Mouse (Mus musculus) right cerebral cortex, adult 2 months (tissue): ENCODE measurements around the gene Cxcl16.
A peak's percentile ranks its signal among the peaks of the same experiment; 100 is the strongest.
"Not testable (repeated sequence)": the region's sequence is repeated elsewhere in the genome, so short reads cannot be mapped to it uniquely, and the experiment has no call there.

Source experiments
- DNase-seq, 2 experiments: peaks; one replicate each; pipeline ENCODE4 v3.0.0; 2021 to 2022; ENCODE audit warnings: low spot score in 2 of 2

Gene Cxcl16

DNA sequence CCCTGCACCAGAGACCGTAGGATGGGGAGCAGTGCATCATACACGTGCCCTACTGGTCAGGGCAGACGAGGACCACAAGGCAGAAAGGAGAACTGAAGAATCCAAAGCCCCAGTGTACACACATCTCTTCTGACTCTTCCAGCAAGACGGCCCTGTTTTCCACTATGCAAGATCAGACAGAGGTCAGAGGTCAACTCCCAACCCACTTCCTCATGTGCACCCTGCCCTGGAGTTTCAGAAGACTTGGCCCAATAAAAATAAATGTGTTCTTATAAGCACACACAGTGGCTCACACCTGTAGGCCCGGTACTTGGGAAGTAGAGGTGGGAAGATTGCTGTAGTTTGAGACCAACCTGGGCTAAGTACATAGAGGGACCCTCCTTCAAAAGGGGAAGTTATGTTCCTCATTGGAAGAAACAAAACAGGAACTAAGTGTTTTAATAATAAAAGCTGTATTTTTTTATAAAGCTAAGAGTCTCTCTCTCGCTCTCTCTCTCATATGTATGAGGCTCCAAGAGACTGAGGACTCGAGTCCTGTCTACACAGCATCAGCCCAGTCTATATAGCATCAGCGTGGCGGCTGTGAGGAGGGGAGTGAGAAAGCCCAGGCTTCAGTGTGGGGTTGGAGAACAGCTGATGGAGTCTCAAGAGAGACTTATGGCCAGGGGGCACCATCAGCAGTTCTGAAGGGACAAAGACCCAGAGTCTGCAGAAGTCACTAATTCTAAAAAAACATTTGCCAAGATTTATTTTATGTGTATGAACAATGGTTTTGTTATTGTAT is 6.3 kb downstream of the Cxcl16 start:
- no peak for DNase-seq

DNA sequence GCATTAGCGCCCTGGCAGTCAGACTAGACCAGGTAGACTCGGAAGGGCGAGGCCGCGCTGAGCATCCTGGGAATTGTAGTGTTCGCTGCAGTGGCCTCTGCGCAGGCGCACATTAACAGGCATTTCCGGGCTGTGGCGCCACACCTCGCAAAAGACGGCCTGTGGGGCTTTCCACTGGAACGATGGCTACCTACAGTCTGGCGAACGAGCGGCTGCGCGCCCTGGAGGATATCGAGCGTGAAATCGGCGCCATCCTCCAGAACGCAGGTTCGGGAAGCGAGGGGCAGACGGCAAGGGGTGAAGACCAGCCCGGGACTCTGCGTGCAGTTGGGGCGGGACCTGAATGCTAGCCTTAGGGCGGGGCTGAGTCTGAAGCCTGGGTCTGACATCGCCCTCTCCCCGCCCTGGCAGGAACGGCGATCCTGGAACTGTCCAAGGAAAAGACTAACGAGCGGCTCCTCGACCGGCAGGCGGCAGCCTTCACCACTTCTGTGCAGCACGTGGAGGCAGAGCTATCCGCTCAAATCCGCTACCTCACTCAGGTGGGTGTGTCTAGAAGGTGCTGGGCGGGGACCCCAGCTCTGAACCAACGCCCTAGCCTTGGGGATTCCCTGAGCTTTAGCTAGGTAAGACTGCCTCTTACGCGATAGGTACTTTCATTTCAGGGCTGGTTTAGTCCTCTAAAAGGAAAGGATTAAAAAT is 7.8 kb downstream of the Cxcl16 start, which contains the start of gene Med11:
Gene Med11 (plus strand): TSS at position 123 of the 702 bp plus-strand sequence.
- peak; percentile 95 to 97 for DNase-seq

DNA sequence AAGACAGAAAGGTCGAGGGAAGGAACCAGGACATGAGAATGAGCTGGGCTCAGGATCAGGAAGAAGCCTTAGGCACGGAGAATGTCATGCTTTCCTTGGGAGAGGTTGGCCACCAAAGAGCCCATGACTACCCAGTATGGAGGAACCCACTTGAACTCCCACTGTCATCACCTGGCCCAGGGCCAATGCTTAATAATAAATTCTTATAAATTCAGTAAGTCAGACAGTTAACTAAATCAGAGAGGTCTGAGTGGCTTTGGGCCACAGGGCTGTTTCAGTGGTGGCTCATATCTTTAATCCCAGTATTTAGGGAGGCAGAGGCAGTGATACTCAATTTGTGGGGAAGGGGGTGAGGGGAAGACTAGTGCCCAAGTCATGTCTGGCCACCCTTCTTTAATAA is 8.9 kb downstream of the Cxcl16 start:
- no peak for DNase-seq

DNA sequence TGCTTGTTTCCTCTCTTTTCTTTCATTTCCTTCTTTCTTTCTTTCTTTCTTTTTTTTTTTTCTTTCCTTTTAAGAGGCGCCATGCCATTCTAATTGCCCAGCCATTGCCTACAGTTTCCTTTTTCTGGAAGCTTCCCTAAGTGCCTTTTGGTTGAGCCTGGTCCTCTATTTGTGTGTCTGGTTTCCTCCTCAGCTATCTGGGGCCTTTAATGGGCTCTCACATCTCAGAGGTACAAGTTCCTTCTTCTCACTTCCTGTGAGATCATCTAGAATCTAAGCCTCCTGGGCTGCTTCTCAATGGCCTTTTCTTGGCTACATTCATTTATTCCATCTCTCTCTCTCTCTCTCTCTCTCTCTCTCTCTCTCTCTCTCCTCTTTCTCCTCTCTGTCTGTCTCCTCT is 12.4 kb downstream of the Cxcl16 start:
- DNase-seq, result no peak

DNA sequence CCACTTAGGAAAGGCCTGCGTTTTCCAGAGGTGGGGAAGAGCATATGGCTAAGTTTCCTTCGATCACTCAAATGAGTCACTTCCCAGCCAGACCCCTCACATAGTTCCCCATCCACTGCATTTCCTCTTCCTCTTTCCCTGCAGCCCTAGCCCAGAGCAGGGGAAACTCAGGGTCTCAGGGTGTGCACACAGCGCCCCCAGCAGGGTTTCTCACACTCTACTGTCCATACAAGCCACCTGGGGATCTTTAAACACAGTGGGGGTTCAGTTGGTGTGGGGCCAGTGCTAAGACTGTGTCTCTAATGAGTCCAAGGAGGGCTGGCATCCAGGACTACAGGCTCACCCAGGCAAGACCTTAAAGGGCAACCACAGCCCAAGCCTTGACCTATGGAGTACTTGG is 13.0 kb downstream of the Cxcl16 start:
- DNase-seq, result no peak

- DNase-seq, result no peak
Observed at GRCm38 (mm10) chr11:70444667-70445066, 15.1 kb downstream of the Cxcl16 start.

- DNase-seq, result no peak
Observed at GRCm38 (mm10) chr11:70443964-70444363, 15.8 kb downstream of the Cxcl16 start.

- no peak for DNase-seq
Observed at GRCm38 (mm10) chr11:70441882-70442281, 17.9 kb downstream of the Cxcl16 start.

DNA sequence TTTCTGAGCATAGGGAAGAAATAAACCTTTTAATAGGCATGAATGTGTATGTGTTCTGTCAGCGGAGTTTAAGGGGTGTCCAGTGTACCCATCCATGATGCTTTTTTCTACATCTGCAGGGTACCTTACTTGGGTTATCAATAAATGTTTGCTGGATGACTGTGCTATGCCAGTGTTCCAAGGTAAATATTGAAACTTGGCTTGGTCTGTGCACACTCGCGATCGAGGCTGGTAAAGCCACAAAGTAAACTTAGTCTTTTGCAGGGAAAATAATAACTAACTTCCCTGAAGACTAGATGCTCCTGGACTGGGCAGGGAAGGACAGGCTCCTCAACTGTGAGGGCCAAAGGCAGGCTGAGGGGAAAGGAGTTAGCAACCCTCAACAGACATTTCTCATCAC is 19.1 kb downstream of the Cxcl16 start:
- DNase-seq, result no peak

DNA sequence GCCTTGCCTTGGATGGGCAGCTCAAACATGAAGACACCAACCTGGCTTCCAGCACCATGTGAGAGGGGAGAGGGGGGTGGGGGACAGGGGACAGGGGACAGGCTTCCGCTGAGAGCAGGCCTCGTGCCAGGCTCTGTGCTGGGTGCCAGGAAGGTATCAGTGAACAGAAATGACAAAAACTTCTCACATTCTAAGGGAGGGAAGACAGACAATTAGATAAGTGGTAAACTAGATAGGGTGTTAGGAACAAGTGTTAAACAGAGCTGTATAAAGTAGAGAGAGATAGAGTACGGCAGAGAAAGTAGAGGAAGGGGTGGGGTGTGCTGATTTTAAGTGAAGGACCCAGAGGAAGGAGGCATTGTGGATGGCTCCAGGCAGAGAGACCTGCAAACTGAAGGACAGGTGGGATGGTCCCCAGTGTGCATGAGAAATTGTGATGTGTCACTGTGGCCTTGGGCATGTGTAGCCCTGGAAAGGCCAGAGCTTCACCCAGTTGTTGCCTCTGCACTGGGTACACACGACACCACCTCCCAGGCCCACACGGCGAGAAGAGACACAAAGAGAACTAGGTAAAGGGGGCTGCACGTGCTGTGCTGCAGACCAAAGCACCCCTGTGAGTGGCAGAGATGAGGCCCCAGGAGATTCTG is 20.9 kb downstream of the Cxcl16 start:
- DNase-seq, result no peak

DNA sequence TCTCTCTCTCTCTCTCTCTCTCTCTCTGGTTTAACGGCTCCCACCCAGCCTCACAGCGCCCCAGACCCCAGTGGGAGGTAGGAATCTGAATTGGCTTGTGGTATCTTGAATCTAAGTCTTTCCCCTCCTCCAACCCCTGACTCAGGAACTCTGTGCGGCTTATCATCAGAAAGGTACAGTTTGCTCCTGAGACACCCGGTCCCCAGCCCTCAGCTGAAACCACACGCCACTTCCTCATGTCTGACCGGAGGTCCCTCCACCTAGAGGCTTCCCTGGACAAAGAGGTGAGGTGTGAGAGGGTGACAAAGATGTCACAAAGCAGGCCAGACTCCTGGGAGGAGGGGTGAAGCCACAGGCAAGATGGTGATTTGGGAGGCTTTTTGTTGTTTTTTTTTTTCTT is 22.4 kb downstream of the Cxcl16 start:
- no peak for DNase-seq

DNA sequence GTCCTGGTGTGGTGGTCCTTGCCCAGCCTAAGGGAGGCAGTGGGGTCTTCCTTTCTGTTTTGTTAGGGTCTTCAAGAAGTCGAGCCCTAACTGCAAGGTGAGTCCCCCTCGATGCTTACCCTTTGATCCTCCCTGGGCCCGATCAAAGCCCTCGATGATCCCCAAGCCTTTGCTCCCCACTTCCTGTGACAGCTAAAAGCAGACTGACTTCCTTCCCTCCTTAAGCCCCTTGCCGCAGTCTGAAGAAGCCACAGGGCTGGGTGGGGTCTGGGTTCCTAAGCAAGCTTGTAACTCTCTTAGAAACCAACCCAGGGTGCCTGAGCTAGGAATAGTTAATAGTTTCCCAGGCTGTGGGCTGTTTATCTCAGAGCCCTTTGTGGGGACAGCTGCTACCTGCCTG is 24.3 kb downstream of the Cxcl16 start:
- no peak for DNase-seq

GRCm38 (mm10) chr11:70433951-70434350 is 25.8 kb downstream of the Cxcl16 start:
- no peak for DNase-seq

GRCm38 (mm10) chr11:70433569-70433943 is 26.2 kb downstream of the Cxcl16 start:
- no peak for DNase-seq

GRCm38 (mm10) chr11:70432895-70433568 is 26.8 kb downstream of the Cxcl16 start:
- DNase-seq, result peak in 1 of 2 experiments; percentile 54

GRCm38 (mm10) chr11:70432048-70432894 is 27.5 kb downstream of the Cxcl16 start, which contains the start of gene Arrb2:
Gene Arrb2, plus strand, starts transcription at chr11:70432635.
- peak; percentile 97 to 98 for DNase-seq

- DNase-seq, result no peak
Observed at GRCm38 (mm10) chr11:70431574-70431973, 28.2 kb downstream of the Cxcl16 start.

DNA sequence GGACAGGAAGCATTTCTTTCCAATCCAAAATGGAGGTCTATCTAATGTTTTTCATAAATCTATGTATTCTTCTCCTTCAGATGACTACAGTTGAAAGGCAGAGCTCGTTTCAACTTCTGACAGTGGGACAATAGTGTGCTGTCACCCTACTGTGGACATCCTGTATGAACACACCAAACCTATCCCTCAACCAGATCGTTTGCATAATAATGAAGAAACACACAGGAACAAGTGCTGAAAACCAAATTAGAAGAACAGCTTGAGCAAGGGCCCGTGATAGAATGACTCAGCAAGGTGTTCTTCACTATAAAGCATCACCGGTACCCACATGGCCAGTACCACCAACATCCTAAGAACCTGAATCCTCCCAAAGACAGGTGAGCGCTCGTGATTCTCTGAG is 33.2 kb downstream of the Cxcl16 start:
- not testable (repeated sequence) for DNase-seq

DNA sequence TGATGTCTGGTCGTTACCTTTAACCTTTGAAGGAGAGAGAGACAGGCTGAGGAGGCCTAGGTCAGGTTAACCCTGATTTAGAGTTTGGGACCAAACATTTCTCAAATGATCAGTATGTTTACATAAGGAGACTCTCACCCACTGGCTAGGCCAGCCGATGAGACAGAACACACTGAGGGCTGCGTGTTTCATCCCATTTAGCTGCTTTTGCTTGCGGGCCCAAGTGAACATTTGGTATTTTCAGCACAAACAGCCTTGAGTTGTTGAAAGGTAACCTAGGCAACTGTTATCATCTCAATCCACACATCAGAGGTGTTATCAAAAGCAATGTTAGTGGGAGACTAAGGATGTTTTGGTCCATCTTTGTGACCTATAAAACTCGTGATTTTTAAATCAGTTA is 40.3 kb downstream of the Cxcl16 start:
- peak; percentile 23 to 29 for DNase-seq

- no peak for DNase-seq
Observed at GRCm38 (mm10) chr11:70418199-70418598, 41.6 kb downstream of the Cxcl16 start.

DNA sequence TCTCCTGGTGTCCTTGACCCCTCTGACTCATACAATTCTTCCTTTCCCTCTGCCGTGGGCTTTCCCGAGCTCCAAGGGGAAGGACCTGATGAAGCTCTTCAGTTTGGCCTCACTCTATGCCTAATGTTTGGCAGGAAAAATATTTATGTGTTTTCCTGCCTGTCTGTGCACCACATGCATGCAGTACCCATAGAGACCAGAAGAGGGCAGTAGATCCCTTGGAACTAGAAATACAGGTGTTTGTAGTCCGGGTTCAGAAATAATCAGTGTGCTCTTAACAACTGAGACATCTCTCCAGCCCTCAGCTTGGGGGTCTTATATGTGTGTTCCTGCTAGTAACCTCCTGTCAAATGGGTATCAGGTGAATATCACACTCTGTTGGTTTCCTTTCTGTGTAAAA is 45.8 kb downstream of the Cxcl16 start:
- peak; percentile 83 to 87 for DNase-seq
